Mouse (Mus musculus): ENCODE data around the gene Erlin1. TPM values are rescaled to one million over a fixed set of nuclear protein-coding genes. Genes with fewer than 3 reads are reported as not detected.

Erlin1 gene
- polyA plus RNA-seq, 1 experiment from 2014 or later, result 19.0 TPM

GRCm38 (mm10) chr19:44021502-44021901 is 48.1 kb downstream of the Erlin1 start:
- no peaks in the 10 kb centered on the region for H3K27me3 ChIP-seq (replicated peaks)
- no peak overlapping the region for H3K27ac ChIP-seq
- H3K4me1 ChIP-seq, result 0 out of 2 replicates have a peak, but pooled peaks cover 3% of the 10 kb centered on the region
- H3K4me2 ChIP-seq, result no peak overlapping the region
- no peak overlapping the region for H3K4me3 ChIP-seq
- no peak overlapping the region for H3K9ac ChIP-seq
- H3K36me3 ChIP-seq, result no peaks in the 10 kb centered on the region
- WGBS (ENCODE audit: insufficient replicate concordance), result 70% methylated on average over 4 of the region's 4 CpGs
- no peaks in the 10 kb centered on the region for H3K9me3 ChIP-seq (replicated peaks)
- peak; percentile 44 for ATAC-seq

GRCm38 (mm10) chr19:44019739-44020138 is 49.8 kb downstream of the Erlin1 start:
- Histone ChIP-seq H3K9me3 (replicated peaks) (no peaks in the 10 kb centered on the region), H3K9ac (no peak overlapping the region), H3K27me3 (replicated peaks) (no peaks in the 10 kb centered on the region), H3K36me3 (no peaks in the 10 kb centered on the region), H3K4me2 (no peak overlapping the region), H3K4me3 (no peak overlapping the region), H3K4me1 (0 out of 2 replicates have a peak, but pooled peaks cover 3% of the 10 kb centered on the region), H3K27ac (no peak overlapping the region)
- 54% methylated on average over 7 of the region's 7 CpGs for WGBS (ENCODE audit: insufficient replicate concordance)
- ATAC-seq, result no peak

DNA sequence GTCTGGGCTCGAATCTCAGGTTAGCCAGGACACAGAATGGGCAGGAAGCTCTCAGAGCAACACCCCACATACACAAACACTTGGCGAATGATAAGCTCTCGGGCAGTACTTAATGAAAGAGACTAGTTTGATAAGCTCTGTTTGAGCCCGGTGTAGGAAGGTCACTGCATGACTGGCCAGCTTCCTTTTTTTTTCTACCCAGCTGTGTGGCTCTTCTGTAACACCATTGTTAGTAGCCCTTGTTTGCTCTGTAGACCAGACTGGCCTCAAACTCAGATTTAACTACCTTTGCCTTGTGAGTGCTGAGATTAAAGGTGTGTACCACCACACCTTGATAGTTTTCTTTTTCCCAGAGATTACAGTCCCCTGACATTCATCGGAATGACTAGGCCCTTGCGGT is 55.7 kb downstream of the Erlin1 start:
- Histone ChIP-seq H3K27me3 (replicated peaks) (no peaks in the 10 kb centered on the region), H3K36me3 (no peaks in the 10 kb centered on the region), H3K4me1 (0 out of 2 replicates have a peak, but pooled peaks cover 3% of the 10 kb centered on the region), H3K4me2 (no peak overlapping the region), H3K9me3 (replicated peaks) (no peaks in the 10 kb centered on the region), H3K9ac (no peak overlapping the region), H3K27ac (no peak overlapping the region), H3K4me3 (no peak overlapping the region)
- 41% methylated on average over 6 of the region's 6 CpGs for WGBS (ENCODE audit: insufficient replicate concordance)
- ATAC-seq, result no peak

DNA sequence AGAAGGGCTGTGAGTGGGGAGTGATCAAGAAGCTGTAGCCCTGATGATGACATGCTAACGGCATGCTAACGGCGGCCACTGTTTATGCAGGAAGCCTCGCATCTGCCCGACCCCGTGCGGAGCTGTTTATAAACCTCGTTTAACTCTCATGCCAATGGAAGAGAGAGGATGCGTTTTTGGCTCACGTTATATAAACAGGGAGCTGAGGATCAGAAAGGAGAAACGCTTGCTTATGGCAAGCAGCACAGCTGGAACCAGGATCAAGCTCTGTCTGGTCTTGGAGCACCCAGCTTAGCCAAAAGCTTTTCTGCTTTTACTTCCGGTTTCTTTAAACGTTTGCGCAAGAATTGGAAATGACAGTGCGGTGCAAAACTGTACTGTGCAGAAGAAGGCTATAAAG is 60.8 kb downstream of the Erlin1 start:
- H3K27ac ChIP-seq, result no peak overlapping the region
- 57% methylated on average over 15 of the region's 15 CpGs for WGBS (ENCODE audit: insufficient replicate concordance)
- no peaks in the 10 kb centered on the region for H3K9me3 ChIP-seq (replicated peaks)
- H3K27me3 ChIP-seq (replicated peaks), result no peaks in the 10 kb centered on the region
- no peak overlapping the region for H3K9ac ChIP-seq
- no peaks in the 10 kb centered on the region for H3K36me3 ChIP-seq
- H3K4me3 ChIP-seq, result no peak overlapping the region
- H3K4me1 ChIP-seq, result no peaks in the 10 kb centered on the region
- no peak overlapping the region for H3K4me2 ChIP-seq
- ATAC-seq, result no peak

GRCm38 (mm10) chr19:44007186-44007585 is 62.4 kb downstream of the Erlin1 start:
- no peak for ATAC-seq
- H3K27me3 ChIP-seq (replicated peaks), result no peaks in the 10 kb centered on the region
- no peaks in the 10 kb centered on the region for H3K4me1 ChIP-seq
- no peak overlapping the region for H3K4me3 ChIP-seq
- H3K4me2 ChIP-seq, result no peak overlapping the region
- H3K27ac ChIP-seq, result no peak overlapping the region
- no peak overlapping the region for H3K9ac ChIP-seq
- WGBS (ENCODE audit: insufficient replicate concordance), result 68% methylated on average over 12 of the region's 12 CpGs
- H3K9me3 ChIP-seq (replicated peaks), result no peaks in the 10 kb centered on the region
- no peaks in the 10 kb centered on the region for H3K36me3 ChIP-seq

GRCm38 (mm10) chr19:44005025-44005424 is 64.6 kb downstream of the Erlin1 start:
- Histone ChIP-seq H3K9me3 (replicated peaks) (no peaks in the 10 kb centered on the region), H3K27ac (no peak overlapping the region), H3K36me3 (no peaks in the 10 kb centered on the region), H3K4me3 (no peak overlapping the region), H3K27me3 (replicated peaks) (0 out of 2 replicates have a peak, but pooled peaks cover 5% of the 10 kb centered on the region), H3K9ac (no peak overlapping the region), H3K4me1 (no peaks in the 10 kb centered on the region), H3K4me2 (no peak overlapping the region)
- 57% methylated on average over 4 of the region's 4 CpGs for WGBS (ENCODE audit: insufficient replicate concordance)
- no peak for ATAC-seq

- no peak for ATAC-seq
- Histone ChIP-seq H3K9me3 (replicated peaks) (no peaks in the 10 kb centered on the region), H3K27ac (no peak overlapping the region), H3K27me3 (replicated peaks) (0 out of 2 replicates have a peak, but pooled peaks cover 5% of the 10 kb centered on the region), H3K4me1 (no peaks in the 10 kb centered on the region), H3K9ac (no peak overlapping the region), H3K36me3 (no peaks in the 10 kb centered on the region), H3K4me2 (no peak overlapping the region), H3K4me3 (no peak overlapping the region)
- whole genome bisulfite sequencing (ENCODE audit: insufficient replicate concordance), result 76% methylated on average over 2 of the region's 2 CpGs
Observed at GRCm38 (mm10) chr19:44004261-44004660, 65.3 kb downstream of the Erlin1 start.

DNA sequence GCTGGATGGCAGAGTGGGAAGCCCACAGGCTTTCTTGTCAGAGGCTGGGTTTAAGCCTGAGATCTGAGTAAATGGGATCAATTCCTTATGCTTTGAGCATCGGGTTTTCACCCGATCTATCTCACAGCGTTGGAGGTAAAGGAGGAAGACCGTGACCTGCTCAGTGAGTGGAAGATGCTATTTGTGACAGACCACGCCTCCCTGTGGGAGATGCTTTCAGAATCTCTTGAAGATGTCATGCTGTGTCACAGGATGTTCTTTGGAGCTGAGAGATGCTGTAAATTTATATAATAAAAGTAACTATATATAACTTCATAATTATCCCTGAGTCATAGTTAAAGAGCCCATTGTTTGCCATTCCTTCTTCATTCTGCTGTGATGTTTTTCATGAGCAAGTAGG is 68.9 kb downstream of the Erlin1 start:
- 0 out of 2 replicates have a peak, but pooled peaks cover 6% of the 10 kb centered on the region for H3K4me1 ChIP-seq
- WGBS (ENCODE audit: insufficient replicate concordance), result 62% methylated on average over 5 of the region's 5 CpGs
- H3K9ac ChIP-seq, result no peak overlapping the region
- H3K4me2 ChIP-seq, result no peak overlapping the region
- no peak overlapping the region for H3K4me3 ChIP-seq
- 0 out of 2 replicates have a peak, but pooled peaks cover 5% of the 10 kb centered on the region for H3K27me3 ChIP-seq (replicated peaks)
- ATAC-seq, result no peak
- H3K9me3 ChIP-seq (replicated peaks), result no peaks in the 10 kb centered on the region
- H3K27ac ChIP-seq, result no peak overlapping the region
- H3K36me3 ChIP-seq, result no peaks in the 10 kb centered on the region

DNA sequence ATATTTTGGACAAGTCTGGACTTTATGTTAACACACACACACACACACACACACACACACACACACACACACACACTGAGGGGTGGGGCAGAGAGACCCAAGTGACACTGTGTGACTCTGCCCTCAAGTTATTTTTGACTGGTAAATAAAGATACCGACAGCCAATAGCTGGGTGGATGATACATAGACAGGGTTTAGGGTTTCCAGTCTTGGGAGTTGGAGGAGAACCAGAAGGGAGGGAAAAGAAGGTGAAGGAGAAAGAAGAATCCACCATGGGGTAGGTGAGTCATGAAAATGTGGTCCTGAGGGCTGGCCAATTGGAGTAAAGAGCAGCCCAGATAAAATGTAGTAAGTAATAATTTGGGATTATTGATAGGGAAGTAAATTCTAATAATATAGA is 69.5 kb downstream of the Erlin1 start:
- H3K36me3 ChIP-seq, result no peaks in the 10 kb centered on the region
- H3K9me3 ChIP-seq (replicated peaks), result no peaks in the 10 kb centered on the region
- H3K27ac ChIP-seq, result no peak overlapping the region
- no peak overlapping the region for H3K4me2 ChIP-seq
- H3K27me3 ChIP-seq (replicated peaks), result 0 out of 2 replicates have a peak, but pooled peaks cover 5% of the 10 kb centered on the region
- no peak overlapping the region for H3K4me3 ChIP-seq
- no peak overlapping the region for H3K9ac ChIP-seq
- H3K4me1 ChIP-seq, result 0 out of 2 replicates have a peak, but pooled peaks cover 6% of the 10 kb centered on the region
- 68% methylated on average over 1 of the region's 1 CpGs for WGBS (ENCODE audit: insufficient replicate concordance)
- ATAC-seq, result no peak

DNA sequence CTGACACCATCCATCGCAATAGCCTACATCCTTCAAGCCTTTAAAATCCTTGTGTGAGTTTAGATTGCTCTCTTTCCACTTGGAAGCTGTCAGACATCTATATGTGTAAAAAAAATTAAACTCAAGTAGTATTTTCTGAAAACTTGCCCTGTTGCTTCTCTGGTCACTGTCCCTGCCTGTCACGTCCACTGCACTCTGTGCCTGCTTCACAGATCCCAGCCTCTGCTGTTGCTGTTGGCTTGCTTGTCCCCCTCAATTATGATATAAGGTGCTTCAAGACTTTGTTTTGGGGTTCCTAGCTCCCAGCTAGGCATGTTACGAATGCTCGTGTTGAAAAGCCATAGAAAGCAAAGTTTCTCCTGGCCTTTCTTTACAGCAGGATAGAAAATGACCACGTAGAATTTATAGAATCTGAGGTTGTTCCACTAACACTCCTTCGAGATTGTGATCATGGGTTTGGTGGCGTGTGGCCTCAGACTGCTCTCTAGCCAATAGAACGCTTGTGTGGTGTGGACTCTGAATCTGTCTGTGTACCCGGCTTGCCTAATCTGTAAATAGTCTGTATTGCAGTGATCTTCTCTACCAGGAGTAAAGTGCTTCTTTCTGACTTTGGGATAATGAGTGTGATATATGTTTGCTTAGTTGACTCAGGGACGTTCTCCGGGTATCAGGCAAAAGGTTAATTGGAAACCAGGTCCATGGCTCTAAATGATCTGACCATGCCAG is 70.6 kb downstream of the Erlin1 start:
- ATAC-seq, result peak; percentile 47; the same call in 1 of the 2 replicates
- peak overlapping the region; percentile 58 for H3K27ac ChIP-seq
- 0 out of 2 replicates have a peak, but pooled peaks cover 5% of the 10 kb centered on the region for H3K27me3 ChIP-seq (replicated peaks)
- 0 out of 2 replicates have a peak, but pooled peaks cover 6% of the 10 kb centered on the region for H3K4me1 ChIP-seq
- H3K9me3 ChIP-seq (replicated peaks), result no peaks in the 10 kb centered on the region
- no peak overlapping the region for H3K9ac ChIP-seq
- H3K36me3 ChIP-seq, result no peaks in the 10 kb centered on the region
- 61% methylated on average over 11 of the region's 11 CpGs for WGBS (ENCODE audit: insufficient replicate concordance)
- H3K4me2 ChIP-seq, result no peak overlapping the region
- H3K4me3 ChIP-seq, result no peak overlapping the region

GRCm38 (mm10) chr19:43998101-43998500 is 71.5 kb downstream of the Erlin1 start:
- H3K9ac ChIP-seq, result no peak overlapping the region
- WGBS (ENCODE audit: insufficient replicate concordance), result 69% methylated on average over 10 of the region's 10 CpGs
- no peak overlapping the region for H3K4me2 ChIP-seq
- no peak overlapping the region; the same call in 1 of the 2 replicates for H3K27ac ChIP-seq
- H3K27me3 ChIP-seq (replicated peaks), result 0 out of 2 replicates have a peak, but pooled peaks cover 5% of the 10 kb centered on the region
- ATAC-seq, result no peak
- no peak overlapping the region for H3K4me3 ChIP-seq
- 0 out of 2 replicates have a peak, but pooled peaks cover 6% of the 10 kb centered on the region for H3K4me1 ChIP-seq
- no peaks in the 10 kb centered on the region for H3K36me3 ChIP-seq
- no peaks in the 10 kb centered on the region for H3K9me3 ChIP-seq (replicated peaks)

GRCm38 (mm10) chr19:43995427-43995826 is 74.2 kb downstream of the Erlin1 start:
- no peak overlapping the region for H3K27ac ChIP-seq

More at GRCm38 (mm10) chr19:43995427-43995826, 74.2 kb downstream of the Erlin1 start:
- H3K9ac ChIP-seq, result no peak overlapping the region
- H3K4me2 ChIP-seq, result no peak overlapping the region
- no peaks in the 10 kb centered on the region for H3K36me3 ChIP-seq
- no peaks in the 10 kb centered on the region for H3K27me3 ChIP-seq (replicated peaks)
- H3K9me3 ChIP-seq (replicated peaks), result no peaks in the 10 kb centered on the region
- no peak for ATAC-seq
- no peak overlapping the region for H3K4me3 ChIP-seq
- WGBS (ENCODE audit: insufficient replicate concordance), result 55% methylated on average over 7 of the region's 7 CpGs
- H3K4me1 ChIP-seq, result 0 out of 2 replicates have a peak, but pooled peaks cover 6% of the 10 kb centered on the region
